Mouse (Mus musculus): ENCODE measurements around the gene Stk19.

DNA sequence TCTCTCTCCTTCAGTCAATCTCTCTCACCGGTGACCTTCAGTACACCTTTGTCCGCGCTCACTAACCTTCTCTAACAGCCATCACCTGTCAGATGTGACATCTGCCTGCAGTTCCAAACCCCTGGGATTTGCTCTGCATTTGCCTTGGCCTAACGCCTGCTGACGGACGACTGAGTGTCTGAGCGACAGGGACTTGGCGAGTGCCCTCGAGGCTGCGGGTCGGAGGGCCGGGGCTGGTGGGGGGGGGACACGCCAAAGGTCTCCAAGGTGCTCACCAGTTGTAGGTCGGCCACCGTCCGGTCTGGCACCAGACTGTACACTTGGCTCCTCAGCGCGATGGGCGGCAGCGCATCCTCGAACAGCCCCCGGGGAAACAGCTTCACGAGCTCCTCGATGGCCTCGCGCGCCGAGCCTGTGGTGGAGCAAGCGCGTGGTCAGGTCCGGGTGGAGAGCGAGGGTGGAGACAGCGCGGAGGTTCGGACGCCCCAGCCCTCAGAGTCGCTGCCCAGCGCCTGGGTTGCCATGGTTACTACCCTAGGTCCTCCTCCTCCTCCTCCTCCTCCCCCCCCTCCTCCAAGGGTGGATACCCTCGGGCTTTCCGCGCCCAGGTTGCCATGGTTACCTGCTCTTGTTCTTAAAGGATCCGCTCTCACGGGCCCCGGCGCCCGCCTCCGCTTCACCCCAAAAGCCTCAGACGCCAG is 440 bp downstream of the Stk19 start:
- no peak for TF ChIP-seq CTCF (IDR thresholded peaks at IDR 0.05)
- no peak for TF ChIP-seq POLR2A (IDR thresholded peaks at IDR 0.05; ENCODE audit: insufficient read depth, low read depth, low read length)
